1 mouse cellular context compared by ENCODE assay signal in genomic region chr10:123032078-123032646, GRCm38 (mm10).
TF ChIP-seq lines count a peak whose summit lies in the region.

No protein-coding gene starts in this region.

TF ChIP-seq in CH12.LX, 34 proteins besides CTCF, POLR2A, EP300 and RAD21 (continued from another document):
- TF ChIP-seq TCF12 (IDR thresholded peaks at IDR 0.05; ENCODE audit: low read depth, low read length), result peak; percentile 48; the same call in 1 of the 2 replicates
